Mouse (Mus musculus): ENCODE data around the gene Slc5a4b. TPM values are rescaled to one million over a fixed set of nuclear protein-coding genes. Genes with fewer than 3 reads are reported as not detected.
"Not testable (repeated sequence)": the region's sequence is repeated elsewhere in the genome, so short reads cannot be mapped to it uniquely, and the experiment has no call there.

The Slc5a4b gene
- total RNA-seq (2021) (not detected), polyA plus RNA-seq (2012; rRNA removed) (not detected in 2 replicates)
- long read RNA-seq = 0 reads

DNA sequence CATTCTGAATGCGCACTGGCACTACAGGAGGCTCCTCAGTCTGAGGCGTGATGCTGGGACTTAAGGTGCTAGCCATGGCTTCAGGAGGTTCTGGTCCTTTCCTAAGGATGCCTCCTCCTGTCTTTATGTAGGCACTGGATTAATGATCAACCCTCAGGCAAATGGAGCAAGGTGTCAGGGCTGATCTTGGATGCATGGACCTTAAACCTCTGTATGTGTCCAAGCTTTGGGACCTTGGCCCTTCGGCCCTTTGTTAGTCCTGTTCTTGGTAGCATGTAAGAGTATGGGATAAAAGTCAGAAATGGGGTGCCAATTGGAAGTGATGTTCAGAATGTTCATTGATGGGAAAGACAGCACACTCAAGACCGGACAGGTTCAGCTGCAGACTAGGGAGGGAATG is at the start of gene Slc5a4b:
Slc5a4b (minus strand) TSS at position 101 of the 400 bp plus-strand sequence.
- DNase-seq = no peak

GRCm38 (mm10) chr10:76158009-76158408 is 47.2 kb upstream of the Slc5a4b start:
- no peak for DNase-seq

DNA sequence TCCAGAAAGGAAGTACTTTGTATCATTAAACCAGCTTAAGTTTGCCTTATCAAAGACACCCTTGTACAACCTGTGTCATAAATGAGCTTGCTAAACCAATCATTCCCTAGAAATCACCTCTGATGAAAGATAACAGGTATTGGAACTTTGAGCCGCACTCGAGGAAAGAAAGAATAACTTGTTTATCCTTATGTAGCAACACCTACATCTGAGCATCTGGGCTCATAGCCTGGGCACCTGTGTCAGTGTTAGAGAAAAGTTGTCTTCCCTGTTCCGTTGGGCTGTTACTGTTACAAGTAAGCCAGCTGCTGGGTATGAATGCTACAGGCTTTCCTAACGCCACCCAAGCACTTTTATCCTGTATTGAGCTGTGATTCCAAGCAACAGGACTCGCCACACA is 46.8 kb upstream of the Slc5a4b start:
- DNase-seq = no peak

GRCm38 (mm10) chr10:76155911-76156310 is 45.1 kb upstream of the Slc5a4b start:
- no peak for DNase-seq

GRCm38 (mm10) chr10:76147278-76147677 is 36.5 kb upstream of the Slc5a4b start, which contains the start of gene Slc5a4a:
TSS of gene Slc5a4a (plus strand) at chr10:76147451.
- no peak for DNase-seq

GRCm38 (mm10) chr10:76146846-76147245 is 36.1 kb upstream of the Slc5a4b start:
- no peak for DNase-seq

- DNase-seq = no peak
These were observed 25.6 kb upstream of the Slc5a4b start for GRCm38 (mm10) chr10:76136318-76136717.

DNA sequence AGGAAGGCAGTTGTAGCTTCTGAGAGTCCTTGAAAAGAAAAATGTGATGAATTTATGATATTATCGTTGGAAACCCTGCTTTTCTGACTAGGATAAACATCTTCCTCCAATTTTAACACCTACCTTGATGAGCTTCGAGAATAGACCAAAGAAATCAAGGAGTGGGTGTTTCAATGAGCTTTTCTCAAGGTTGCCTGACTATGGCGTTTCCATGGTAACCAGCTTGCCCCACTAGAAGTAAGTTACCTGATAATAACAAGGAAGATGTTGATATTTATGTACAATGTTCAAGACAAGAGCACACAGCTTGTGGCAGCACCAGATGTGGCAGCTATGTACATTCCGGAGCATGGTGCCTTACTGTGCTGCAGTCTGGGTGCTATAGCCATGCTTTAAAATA is 21.7 kb upstream of the Slc5a4b start:
- DNase-seq = no peak

- no peak for DNase-seq
These were observed 10.7 kb upstream of the Slc5a4b start for GRCm38 (mm10) chr10:76121495-76121894.

GRCm38 (mm10) chr10:76120124-76120711 is 9.5 kb upstream of the Slc5a4b start:
- DNase-seq = no peak

DNA sequence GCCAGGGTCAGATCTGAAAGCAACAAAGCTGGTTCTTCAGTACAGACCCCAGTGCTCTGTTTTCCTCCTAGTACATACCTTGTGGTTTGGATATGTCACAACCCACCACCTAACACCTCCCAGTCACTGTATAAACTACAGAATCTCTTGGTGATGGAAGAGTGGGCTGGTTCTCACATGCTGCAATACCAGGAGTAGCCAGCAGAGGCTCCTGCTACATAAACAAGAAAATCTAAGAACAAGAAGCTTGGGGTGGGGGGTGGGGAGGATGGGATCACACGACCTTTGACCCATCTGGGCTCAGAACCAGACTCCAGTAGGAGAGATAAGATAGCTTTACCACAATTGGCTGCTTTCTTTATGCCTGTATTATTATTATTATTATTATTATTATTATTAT is 8.0 kb upstream of the Slc5a4b start:
- DNase-seq = no peak

GRCm38 (mm10) chr10:76117966-76118365 is 7.2 kb upstream of the Slc5a4b start:
- DNase-seq = peak; percentile 76

DNA sequence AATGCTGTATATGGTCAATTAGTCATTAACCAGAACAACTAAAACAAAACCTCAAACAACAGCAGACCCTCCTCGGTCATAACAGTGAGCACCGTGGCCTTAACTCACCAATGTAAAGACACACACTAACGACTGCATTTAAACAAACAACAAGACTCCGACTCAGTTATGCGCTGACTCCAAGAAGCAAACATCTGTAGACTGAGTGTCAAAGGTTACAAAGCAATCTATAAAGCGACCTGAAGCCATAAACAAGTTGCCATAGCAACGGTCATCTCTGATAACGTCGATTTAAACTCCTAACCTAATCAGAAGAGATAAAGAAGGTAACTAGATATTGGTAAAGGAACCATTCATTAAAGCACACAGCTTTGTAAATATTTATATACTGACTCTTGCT is 13.4 kb downstream of the Slc5a4b start:
- DNase-seq = no peak

- DNase-seq = no peak
These were observed 14.2 kb downstream of the Slc5a4b start for GRCm38 (mm10) chr10:76096580-76096979.

DNA sequence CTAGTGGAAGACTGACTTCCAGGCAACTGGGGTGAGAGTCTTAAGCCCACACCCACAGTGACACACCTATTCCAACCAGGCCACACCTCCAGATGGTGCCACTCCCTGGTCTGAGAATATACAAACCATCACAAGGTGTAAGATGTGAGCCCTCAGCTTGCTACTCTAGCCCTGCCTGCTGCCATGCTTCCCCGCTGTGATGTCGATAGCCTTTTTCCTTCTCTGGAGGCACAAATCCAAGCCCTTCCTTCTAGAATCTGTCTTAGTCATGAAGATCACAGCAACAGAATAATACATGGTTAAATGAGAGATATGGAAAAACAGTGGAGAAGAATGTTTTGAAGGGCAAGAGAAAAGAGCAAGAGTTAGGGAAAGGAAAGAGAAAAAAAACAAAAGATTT is 33.8 kb downstream of the Slc5a4b start:
- not testable (repeated sequence) for DNase-seq

DNA sequence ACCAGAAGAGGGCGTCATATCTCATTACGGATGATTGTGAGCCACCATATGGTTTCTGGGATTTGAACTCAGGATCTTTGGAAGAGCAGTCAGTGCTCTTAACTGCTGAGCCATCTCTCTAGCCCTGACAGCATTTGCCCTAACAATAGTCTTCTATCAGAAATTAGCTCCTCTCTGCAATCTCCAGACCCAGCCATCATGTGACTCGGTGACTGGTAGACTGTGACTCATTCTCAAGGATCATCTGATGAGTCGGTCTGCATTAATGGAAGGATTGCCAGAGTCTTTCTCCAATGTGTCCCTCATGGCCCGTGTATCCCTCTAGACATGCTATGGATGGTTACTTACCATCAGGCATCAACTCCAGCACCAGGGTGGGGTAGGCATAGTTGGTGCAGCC is 38.7 kb downstream of the Slc5a4b start:
- not testable (repeated sequence) for DNase-seq

DNA sequence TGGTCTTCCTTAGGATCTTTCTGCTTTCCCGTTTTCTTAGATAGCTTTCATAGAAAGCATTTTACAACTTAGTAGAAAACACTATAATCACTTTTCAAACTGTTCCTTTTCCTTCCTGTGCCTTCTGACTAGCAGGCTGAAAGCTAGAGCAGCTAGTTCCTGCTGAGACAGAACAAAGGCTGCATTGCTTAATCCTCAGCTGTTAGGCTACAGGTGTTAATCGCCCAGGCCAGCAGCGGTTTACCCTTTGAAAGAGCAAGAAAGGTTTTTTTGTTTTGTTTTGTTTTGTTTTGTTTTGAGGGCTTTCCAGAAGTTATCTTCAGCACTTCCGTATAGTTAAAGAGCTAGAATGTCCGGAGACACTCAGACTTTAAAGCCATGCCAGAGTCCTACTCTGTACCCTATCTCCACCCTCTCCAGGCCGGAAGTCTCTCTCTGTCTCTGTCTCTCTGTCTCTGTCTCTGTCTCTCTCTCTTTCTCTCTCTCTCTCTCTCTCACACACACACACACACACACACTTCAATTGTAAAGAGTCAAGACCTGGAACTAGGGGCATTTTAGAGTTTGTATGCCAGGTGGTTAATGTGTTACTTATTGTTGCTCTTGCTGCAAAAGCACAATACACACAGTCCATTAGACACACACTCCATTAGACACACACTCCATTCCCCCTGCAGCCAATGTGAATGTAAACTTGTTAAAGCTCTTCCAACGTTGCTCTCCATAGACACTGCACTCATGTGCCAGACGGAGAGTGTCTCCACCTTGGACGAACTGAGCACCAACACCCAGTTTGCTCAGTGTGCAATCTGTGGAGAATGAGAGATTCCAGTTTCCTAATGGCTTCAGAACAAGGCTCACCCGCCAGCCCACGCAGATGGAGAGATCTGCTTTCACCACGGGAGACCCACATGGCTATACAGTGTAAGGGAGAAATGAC is 42.8 kb downstream of the Slc5a4b start:
- DNase-seq = no peak

- DNase-seq = no peak
These were observed 48.3 kb downstream of the Slc5a4b start for GRCm38 (mm10) chr10:76062439-76062838.

DNA sequence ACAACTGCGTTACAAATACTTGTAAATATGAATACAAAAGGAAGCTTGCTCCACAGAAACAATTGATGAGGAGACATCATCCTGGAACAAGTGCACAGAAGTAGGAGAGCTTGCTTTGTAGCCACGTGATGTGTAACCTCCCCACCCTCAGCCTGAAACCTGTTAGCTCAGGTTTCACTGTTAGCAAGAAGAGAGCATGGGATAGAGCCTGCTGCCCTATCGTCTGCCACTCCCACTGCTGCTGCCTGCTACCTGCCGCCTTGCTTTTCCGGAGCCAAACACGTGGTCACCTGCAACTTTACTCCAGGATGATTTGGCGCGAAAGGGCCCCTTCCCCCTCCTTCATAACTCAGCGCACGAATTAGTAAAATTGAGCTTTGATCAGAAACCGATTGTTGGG is 58.9 kb downstream of the Slc5a4b start:
- DNase-seq = no peak

DNA sequence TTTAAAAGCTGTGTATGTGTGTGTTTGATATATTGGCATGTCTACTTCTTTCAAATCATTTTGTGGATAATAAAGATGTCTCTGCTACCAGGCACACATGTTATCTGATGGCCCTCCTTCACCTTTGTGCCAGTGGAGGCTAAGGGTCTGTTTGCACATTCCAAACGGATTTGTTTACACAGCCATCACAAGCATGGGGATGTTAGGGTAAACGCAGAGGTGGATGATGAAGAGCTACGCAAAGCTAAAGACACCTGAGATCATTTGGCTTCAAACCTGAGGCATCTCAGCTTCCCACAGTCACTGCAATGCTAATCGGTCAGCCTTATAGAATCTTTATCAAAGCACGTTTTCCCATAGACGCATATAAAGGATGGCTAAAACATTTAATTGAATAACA is 61.8 kb downstream of the Slc5a4b start:
- no peak for DNase-seq

GRCm38 (mm10) chr10:76047182-76047869 is 63.4 kb downstream of the Slc5a4b start:
- DNase-seq = no peak

DNA sequence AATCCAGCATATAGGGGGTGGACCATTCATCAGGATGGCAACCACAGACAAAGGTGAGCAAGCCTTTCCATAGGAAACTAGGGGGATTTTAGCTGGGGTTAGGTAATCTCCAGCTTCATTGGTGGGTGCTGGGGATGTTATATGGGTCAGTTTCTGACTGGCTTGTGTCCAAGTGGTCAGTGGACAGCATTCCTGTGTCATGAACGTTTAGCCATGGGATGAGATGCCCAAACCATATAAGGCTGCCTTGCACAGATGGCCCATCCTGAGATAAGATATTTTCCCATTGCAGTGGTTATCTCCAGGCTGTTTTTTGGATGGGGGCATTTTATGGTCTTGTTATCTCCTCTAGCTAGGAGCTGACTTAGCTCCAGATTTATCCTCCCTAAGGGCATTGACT is 64.0 kb downstream of the Slc5a4b start:
- DNase-seq = no peak

DNA sequence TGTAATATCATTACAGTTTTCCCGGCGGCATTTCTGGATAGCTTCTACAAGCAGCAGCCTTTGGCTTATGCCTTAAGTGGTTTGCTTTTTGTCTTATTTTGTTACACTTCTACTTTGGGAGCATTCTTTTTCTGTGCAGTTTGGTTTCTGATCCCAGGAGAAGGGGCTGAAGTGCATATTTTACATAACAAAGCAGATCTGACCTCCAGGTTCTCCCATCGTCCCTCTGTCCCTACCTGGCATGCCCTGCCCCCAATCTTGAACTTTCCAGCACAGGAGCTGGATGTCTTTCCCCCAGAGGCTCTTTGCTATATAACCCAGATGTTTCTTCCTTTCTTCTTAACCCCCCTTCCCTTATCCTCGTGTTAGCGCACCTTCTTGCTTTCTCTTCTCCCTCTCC is 65.4 kb downstream of the Slc5a4b start:
- DNase-seq = no peak
